Mouse (Mus musculus) layer of hippocampus, postnatal 14 days (tissue): ENCODE measurements around the gene Pwp2. TPM values are rescaled to one million over a fixed set of nuclear protein-coding genes. Genes with fewer than 3 reads are reported as not detected.
"Not testable (repeated sequence)": the region's sequence is repeated elsewhere in the genome, so short reads cannot be mapped to it uniquely, and the experiment has no call there.

ENCODE experiments used
- DNase-seq, 2 experiments: peaks; one replicate each; pipeline ENCODE4 v3.0.0; 2021 to 2022; ENCODE audit warnings: low spot score in 2 of 2, mixed read lengths in 1 of 2
- total RNA-seq, 2 experiments: library from RNA; stranded (reverse); gene quantifications; 2 replicates each; pipeline ENCODE4 v1.2.3; 2021

Gene Pwp2
- total RNA-seq, 2 experiments from 2014 or later, result 17.5 to 17.9 TPM

DNA sequence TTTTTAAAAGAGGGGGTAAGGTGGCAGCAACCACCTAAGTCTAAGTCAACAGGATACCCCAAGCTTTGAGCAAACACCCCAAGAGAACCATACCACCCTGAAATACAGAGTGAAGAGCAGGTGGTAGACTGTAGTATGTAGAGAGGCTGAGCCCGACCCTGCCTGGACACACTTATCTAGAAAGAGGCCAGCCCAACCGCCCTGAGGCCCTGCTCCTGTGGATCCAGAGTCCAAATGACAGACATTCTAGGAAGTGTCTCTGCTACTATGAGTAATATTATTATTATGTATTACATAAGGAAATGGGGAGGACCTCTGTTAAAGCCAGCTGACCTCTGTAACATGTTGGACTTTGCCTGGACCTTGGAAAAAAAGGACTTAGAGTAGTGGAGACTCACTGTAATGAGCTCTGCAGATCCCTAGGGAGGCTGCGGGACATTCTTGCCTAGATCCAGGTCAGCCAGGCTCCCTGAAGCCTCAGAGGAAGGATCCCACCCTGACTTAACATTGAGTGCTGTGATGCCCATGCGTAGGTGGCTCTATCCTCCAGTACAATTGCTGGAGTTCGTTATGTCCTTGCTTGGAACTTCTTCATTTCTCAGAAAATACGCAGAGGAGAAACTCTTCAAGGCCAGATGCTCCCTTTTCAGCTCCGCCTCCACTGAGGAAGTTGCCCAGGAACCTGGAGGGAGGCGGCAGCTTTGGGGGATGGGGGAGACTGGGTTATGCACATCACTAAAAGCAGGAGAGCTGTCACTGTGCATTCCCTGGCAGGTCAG lies 41.0 kb downstream of the Pwp2 start:
- no peak for DNase-seq

DNA sequence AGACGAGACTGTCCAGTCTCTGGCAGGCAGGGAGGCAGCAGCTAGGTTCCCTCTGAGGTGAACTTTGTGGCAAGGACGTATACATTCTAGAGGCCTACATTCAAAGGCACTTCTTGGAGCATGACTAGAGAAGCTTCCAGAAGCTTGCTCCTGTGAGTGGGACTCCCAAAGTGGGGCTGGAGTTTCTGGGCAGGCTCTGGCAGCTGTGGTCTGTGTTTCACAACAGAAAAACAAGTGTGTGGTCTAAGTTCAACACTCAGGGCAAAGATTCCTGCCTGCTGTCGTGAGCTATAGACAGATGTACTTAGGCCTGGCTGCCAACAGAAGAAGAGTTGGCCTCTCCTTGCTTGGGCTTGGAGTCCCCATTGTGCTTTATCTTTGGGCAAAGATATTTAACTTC lies 44.1 kb downstream of the Pwp2 start:
- DNase-seq, result no peak

DNA sequence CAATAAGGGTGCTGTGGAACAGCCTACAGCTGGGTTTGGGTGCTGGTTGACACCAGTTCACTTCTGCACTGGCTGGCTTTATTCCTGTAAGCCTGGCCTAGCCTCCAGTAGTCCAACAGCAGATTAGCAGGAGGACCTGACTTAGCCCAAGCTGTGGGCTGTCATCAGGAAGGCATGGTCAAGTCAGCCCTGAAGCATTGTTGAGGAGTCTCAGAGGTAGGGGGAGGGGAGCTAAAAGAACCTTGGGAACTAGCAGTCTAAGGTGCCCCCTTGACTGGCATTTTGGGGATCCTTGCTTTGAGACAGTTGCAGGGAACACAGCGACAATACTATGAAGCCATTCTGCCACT lies 44.7 kb downstream of the Pwp2 start:
- DNase-seq, result no peak

DNA sequence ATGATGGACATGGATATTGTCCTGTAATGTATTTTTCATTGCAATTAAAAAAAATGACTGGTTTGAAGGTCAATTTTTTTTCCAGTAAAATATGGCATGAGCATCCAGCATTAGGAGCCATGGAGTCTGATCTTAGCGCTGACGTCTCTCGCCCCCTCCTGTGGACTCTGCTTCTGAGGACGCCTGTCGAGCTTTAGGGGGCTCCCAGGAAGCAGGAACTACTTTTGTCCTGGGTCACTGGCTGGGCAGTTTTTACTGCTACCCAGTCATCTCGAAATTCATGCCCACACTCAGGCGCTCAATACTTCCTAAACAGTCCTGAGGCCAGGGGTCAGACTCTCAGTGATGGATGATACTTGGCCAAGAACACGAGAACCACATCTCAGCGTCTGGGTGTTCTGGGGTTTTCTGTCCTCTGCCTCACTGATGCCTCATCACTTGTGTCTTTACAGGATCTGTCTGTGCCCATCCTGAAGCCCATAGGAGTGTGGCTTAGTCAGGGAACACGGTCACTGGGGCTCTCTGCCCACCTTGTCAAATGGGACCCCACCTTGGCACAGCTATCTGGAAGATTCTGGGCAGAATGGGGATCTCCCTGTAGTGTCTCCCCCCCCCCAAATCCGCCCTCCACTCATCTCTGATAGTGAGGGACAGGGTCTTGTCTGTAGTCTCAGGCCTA lies 45.2 kb downstream of the Pwp2 start:
- no peak for DNase-seq

DNA sequence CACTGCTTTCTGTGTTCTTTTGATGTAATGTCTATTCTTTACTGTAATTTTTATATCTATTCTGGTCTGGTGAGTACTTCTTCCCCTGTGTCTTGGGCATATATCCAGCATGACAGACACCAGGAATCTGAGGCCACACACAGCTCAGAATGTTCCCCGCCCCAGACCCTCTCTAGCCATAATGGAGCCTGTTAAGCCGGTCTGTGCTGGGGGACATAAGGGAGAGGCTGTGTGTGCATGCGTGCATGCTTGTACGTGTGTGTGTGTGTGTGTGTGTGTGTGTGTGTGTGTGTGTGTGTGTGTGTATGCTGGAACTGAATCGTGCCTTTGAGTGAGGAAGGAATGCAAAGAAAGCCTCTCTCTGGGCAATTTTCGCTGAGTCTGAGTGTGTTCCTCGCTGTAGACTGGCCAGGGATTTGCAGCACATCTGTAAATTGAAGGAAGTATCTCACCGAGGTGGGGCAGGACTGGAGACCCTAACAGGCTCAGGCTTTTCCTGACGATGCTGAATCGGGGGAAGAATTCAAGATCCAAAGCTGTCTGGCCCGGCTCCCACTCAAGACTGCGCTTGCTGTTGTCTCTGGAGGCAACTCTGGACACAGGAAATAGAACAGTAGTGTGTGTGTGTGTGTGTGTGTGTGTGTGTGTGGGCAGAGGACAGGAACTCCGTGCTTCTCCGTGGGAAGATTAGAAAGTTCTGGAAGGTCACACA lies 46.0 kb downstream of the Pwp2 start:
- DNase-seq, result peak in 1 of 2 experiments; percentile 16

DNA sequence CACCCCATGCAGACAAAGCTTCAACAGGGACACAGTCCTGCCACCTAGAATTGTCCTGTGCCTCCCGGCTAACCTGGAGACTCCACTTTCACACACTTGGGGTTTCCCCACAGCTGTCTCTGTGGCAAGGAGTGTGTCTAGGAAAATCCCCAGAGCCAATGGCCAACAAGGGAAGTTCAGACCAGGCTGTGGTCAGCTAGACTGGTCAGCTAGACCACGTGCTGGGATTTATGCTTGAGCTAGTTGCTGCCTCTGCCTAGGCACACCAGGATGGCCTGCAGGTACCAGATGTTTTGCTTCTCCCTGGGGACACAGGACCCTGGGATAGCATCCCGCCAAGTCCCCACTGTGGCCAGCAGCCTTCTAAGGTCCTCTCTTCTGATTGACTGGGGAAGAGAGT lies 47.8 kb downstream of the Pwp2 start:
- no peak for DNase-seq

DNA sequence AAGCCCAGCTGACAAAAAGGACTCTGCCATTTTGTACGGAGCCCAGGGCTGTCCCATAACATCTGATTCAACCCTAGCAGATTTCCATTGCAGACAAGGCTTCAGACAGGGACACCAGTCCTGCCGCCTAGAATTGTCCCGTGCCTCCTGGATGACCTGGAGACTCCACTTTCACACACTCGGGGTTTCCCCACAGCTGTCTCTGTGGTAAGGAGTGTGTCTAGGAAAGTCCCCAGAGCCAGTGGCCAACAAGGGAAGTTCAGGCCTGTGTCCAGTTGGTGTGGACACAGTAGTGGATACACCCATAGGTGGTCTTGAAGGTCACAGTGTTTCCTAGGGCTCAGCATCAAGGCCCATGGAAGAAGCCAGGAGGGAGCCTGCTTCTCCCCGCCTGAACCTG lies 49.0 kb downstream of the Pwp2 start:
- no peak for DNase-seq

DNA sequence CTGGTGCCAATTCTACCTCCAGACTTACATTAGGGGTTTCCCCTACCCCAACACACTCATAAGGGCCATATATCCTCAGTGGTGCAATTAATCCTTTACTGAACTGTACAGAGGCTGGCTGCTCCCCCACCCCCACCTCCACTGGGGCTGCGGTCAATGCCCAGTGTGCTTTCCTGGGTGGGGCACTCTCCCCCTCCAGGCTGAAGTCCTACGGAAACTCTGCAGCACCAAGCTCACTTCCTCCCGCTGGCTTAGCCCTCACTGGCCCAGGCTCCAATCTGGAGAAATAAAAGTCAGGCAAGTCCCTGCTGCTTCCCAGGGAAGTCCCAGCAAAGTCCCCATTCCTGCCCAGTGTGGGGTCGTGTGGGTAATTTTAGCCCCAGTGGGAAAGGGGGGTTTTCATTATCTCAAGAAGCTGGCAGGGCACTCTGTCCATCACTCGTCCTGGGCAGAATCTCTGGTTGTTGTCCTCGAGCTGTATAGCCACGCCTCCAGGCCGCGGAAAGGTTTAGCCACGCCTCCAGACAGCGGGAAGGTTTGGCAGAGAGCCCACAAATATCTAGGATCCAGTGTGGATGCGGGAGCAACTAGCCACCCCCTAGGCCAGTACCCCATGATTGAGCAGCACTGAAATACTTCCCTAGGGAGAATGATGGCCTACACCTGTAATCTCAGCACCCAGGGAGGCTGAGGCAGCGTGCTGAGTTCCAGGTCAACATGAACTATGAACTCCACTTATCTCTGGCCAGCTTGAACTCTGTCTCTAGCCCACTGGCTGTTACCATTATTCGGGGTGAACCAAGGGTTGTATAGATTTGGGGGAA lies 49.8 kb downstream of the Pwp2 start:
- DNase-seq, result no peak

DNA sequence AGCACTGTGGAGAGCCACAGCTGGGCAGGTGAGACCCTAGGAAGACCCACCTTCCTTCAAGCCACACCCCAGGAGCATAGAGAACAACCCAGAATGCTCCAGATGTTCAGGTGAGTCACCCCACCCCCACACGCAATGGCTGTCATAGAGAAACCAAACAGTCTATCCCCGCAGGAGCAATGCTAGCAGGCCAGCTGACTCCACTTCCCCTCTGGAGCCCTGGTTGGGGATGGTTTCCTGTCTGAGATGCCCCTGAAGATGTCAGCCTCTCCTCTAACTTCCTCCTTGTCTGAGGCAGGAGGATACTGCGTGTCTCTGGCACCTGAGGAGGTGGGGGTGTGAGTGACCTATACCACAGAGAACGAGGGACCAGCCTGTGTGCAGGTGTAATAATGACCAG lies 50.5 kb downstream of the Pwp2 start:
- no peak for DNase-seq

DNA sequence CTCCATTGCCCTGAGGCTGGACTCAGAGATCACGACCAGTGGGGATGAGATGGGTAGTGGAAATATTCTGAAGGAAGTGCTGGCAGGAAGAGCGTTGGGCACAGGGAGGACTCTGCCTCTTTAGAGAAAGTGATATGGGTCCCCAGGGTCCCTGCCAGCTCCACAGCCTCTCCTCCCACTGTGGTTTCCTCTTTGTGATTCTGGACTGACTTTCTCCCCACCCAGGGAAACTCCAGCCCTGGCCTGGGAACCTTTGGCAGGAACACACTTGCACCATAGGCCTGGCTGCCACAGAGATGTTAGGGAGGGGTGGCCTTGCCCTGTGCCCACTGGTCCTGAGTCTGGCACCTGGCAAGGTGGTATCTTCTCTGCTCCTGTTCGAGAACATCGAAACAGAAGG lies 55.0 kb downstream of the Pwp2 start:
- DNase-seq, result no peak

DNA sequence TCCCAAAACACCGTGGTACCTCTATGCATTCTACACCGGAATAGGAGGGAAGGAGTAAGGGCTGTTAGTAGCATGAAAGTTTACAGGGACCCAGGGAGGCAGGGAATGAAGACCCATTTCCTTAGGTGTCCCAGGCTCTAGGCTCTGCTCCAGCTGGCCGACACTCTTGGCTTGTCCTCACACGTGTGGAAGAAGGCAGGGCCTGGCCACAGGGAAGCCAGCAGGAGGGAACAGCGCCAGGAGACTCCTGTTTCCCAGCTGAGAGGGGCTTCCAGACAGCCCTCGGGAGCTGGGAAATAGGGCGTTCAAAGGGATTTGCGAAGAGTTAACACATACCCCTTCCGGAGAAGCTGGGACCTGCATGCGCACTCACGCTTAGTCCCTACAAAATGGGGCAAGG lies 55.5 kb downstream of the Pwp2 start:
- peak in 1 of 2 experiments; percentile 20 for DNase-seq

DNA sequence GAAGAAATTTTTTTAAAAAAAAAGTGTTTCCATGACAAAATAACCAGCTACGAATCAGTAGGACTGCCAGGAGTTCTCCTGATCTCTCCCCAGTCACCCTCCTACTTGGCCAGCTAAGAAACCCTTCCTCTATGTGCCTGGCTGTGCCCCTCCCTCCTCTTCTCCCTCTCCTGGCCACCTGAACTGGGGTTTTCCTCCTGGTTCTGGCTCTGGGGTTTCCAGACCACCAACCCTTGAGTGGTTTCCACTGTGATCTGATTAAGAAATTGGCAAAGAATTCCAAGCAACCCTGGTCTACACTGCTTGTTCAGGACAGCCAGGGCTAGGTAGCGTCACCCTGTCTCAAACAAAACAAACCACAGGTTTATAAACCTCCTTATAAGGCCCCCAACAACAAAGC lies 56.3 kb downstream of the Pwp2 start:
- DNase-seq, result no peak

DNA sequence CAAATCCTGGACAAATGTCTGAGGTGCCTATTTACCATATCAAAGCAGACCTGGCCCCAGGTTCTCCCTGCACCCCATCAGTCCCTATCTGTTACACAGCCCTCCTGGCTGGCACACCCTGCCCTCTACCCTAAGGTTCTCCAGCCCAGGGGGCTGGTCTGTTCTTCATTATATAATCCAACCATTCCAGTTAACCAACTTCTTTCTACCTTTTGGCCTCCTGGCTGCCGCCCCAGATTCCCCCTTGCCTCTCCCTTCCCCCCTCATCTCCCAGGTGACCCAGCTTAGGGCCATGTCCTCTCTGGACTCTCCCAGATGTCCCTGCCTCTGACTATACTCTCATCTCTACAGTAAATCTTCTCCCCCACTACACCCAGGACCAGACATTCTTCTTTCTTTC lies 57.0 kb downstream of the Pwp2 start:
- DNase-seq, result no peak

DNA sequence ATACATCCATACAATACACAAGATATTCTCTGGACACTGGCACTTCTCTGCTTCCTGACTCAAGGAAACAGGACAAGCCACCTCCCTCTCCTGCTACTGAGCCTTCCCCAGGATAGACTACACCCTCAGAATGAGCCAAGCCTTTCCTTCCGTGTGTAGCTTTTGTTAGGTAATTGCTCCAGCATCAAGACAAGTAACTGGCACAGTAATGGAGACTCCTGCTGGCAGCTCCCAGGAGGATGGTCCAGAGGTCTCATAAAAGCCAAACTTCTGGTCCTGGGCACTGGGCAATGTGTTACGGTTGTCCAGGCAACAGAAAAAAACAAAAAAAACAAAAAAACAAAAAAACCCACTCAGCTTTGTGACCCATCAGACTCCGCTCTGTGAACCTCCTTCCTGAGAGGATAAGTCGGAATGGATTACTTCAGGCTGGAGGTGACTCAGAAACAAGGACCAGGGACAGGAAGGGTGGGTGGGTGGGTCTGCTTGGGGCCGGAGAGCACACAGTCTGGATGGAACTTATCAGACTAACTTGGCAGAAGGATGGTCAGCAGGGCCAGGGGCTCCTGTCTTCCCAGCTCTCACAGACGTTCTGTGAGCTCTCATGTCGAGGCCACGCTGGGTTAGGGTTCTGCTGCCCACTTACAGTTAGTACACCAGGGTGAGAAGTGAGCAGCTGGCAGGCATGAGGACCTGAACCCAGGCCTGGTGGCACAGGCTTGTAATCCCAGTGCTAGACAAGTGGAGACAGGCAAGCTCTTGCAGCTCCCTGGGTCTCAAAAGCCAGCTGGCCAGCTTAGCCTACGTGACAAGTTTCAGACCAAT lies 57.7 kb downstream of the Pwp2 start:
- no peak for DNase-seq

DNA sequence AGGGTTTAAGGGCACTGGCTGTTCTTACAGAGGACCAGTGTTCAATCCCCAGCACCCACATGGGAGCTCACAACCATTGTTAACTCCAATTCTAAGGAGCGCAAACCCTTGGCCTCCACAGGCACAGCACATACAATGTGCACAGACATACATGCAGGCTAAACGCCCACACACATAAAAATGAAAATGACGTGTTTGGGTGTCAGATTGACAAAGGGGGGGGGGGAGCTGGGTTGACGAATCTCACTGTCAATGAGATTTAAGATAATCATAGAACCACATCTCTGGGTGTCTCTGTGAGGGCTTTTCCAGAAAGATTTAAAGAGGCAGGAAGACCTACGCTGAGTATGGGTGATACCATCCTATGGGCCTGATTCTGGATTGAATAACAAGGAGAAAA lies 58.6 kb downstream of the Pwp2 start:
- no peak for DNase-seq

DNA sequence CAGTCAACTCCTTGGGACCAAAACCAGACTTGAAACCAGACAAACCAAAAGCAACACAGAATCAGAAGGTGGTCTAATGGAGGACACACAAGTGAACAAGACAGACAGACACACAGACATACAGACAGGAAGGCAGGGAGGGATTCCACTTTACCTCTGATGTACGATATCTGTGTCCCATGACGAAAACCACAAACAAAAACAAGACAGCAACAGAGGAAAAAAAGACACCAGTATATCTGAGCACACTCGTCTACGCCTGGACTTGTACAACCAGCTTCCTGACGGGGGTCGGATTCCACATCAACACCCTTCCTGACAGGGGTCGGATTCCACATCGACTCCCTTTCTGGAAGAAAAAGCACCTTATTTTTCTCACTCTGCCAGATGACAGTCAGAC lies 59.9 kb downstream of the Pwp2 start:
- DNase-seq, result not testable (repeated sequence)

DNA sequence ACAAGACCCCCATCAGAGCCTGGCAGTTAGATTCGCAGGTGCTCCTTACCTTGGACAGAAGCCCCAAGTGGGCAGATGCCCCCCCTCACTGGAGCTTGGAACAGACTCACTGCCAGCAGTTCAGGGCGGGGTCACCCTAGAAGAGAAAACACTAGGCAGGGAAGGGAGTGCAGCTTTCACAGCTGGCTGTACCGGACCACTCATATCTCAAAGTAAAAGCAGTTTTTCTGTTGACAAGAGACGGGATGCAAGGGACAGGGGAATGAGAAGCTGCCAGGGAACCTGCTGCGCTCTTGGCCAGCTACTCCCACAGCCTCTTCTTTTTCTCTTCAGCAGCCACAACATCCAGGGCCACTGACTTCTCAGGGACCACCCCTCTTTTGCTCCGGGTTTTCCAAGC lies 60.8 kb downstream of the Pwp2 start:
- not testable (repeated sequence) for DNase-seq
